Mouse (Mus musculus) lung, adult 2 months (tissue): ENCODE results near the gene Ubn2.

Source experiments
- CTCF ChIP-seq: fragments of 200-500 bp; IDR thresholded peaks from 2 replicates; pipeline ENCODE4 v1.5.1; 2011; ENCODE audit warnings: mild to moderate bottlenecking, low read length, control low read depth; ENCODE audit not compliant: insufficient read depth
- POLR2A ChIP-seq: fragments of 200-500 bp; IDR thresholded peaks from 2 replicates; pipeline ENCODE4 v1.6.1; 2011; ENCODE audit warnings: low read depth, mild to moderate bottlenecking, control low read depth, low read length, borderline replicate concordance; ENCODE audit errors: extremely low read depth

DNA sequence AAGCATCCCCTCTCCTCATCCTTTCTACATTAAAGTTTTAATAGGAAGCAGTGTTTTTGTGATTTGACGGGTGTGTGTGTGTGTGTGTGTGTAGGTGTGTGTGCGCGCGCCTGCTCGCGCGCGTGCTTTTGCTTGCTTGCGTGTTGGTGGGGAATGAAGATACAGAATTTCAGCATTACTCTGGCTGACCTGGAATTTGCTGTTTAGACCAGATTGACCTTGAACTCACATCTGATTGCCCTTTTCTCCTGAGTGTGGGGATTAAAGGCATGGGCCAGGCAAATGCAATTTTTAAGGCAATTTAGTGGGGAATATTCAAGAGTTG, 101.6 kb downstream of the Ubn2 start:
- TF ChIP-seq POLR2A (no peak), CTCF (no peak)
